Mouse (Mus musculus) lung, adult 2 months (tissue): ENCODE results near the gene Ccdc13. TPM values are rescaled to one million over a fixed set of nuclear protein-coding genes. Genes with fewer than 3 reads are reported as not detected.

Experiments used
- DNase-seq: peaks from one replicate; pipeline ENCODE4 v3.0.0; 2022
- H3K4me1 ChIP-seq: fragments of 200-500 bp; 2 replicates; pipeline ENCODE4 v1.6.1; 2011; ENCODE audit warnings: low read length; ENCODE audit not compliant: control insufficient read depth, insufficient read depth
- H3K4me3 ChIP-seq: fragments of 200-500 bp; replicated peaks from 2 replicates; pipeline ENCODE3; 2011; ENCODE audit warnings: low read depth, mild to moderate bottlenecking, control low read depth, low read length; ENCODE audit errors: extremely low read depth
- CTCF ChIP-seq: fragments of 200-500 bp; IDR thresholded peaks from 2 replicates; pipeline ENCODE4 v1.5.1; 2011; ENCODE audit warnings: mild to moderate bottlenecking, low read length, control low read depth; ENCODE audit not compliant: insufficient read depth
- POLR2A ChIP-seq: fragments of 200-500 bp; IDR thresholded peaks from 2 replicates; pipeline ENCODE4 v1.6.1; 2011; ENCODE audit warnings: low read depth, mild to moderate bottlenecking, control low read depth, low read length, borderline replicate concordance; ENCODE audit errors: extremely low read depth
- WGBS: fragments of 180-500 bp; shearing (Covaris S2); methylation state at CpG from one replicate; pipeline ENCODE4 v1.1.7; 2018; 5-methylcytosine and 5-hydroxymethylcytosine counted together
- polyA plus RNA-seq: library from polyadenylated mRNA; depleted of rRNA; stranded (reverse); fragments of >200 nt; gene quantifications from 2 replicates; pipeline ENCODE4 v1.2.3, GENCODE M21; 2012

Ccdc13 gene
- polyA plus RNA-seq, 1 experiment: 5.1 TPM

GRCm38 (mm10) chr9:121765166-121765855, 74.0 kb downstream of the Ccdc13 start:
- H3K4me3 ChIP-seq: no peak overlapping the region
- WGBS: 69% methylated on average over 16 of the region's 16 CpGs
- peak; percentile 22 for DNase-seq
- TF ChIP-seq POLR2A (no peak), CTCF (no peak)
- peaks cover 3% of the 10 kb centered on the region; the same call in 1 of the 2 replicates for H3K4me1 ChIP-seq

GRCm38 (mm10) chr9:121763716-121764115, 75.5 kb downstream of the Ccdc13 start:
- no peak for DNase-seq
- no peak overlapping the region for H3K4me3 ChIP-seq
- 72% methylated on average over 19 of the region's 19 CpGs for WGBS
- no peak for TF ChIP-seq POLR2A
- TF ChIP-seq CTCF: no peak
- H3K4me1 ChIP-seq: peaks cover 6% of the 10 kb centered on the region

- H3K4me1 ChIP-seq: peaks cover 6% of the 10 kb centered on the region
- H3K4me3 ChIP-seq: no peak overlapping the region
- no peak for DNase-seq
- 90% methylated on average over 25 of the region's 25 CpGs for WGBS
- no peak for TF ChIP-seq CTCF
- no peak for TF ChIP-seq POLR2A
Measured at GRCm38 (mm10) chr9:121762761-121763160, 76.5 kb downstream of the Ccdc13 start.

- WGBS: 92% methylated on average over 10 of the region's 10 CpGs
- TF ChIP-seq CTCF: no peak
- TF ChIP-seq POLR2A: no peak
- H3K4me3 ChIP-seq: no peak overlapping the region
- peaks cover 6% of the 10 kb centered on the region for H3K4me1 ChIP-seq
- DNase-seq: no peak
Measured at GRCm38 (mm10) chr9:121762248-121762647, 77.0 kb downstream of the Ccdc13 start.

GRCm38 (mm10) chr9:121761787-121762186, 77.5 kb downstream of the Ccdc13 start:
- TF ChIP-seq CTCF (no peak), POLR2A (no peak)
- no peak overlapping the region for H3K4me3 ChIP-seq
- H3K4me1 ChIP-seq: peaks cover 6% of the 10 kb centered on the region
- 84% methylated on average over 8 of the region's 8 CpGs for WGBS
- no peak for DNase-seq

GRCm38 (mm10) chr9:121761091-121761665, 78.1 kb downstream of the Ccdc13 start:
- TF ChIP-seq CTCF: no peak
- Histone ChIP-seq H3K4me3 (no peak overlapping the region), H3K4me1 (peaks cover 6% of the 10 kb centered on the region)
- no peak for DNase-seq
- whole genome bisulfite sequencing: 67% methylated on average over 10 of the region's 10 CpGs

GRCm38 (mm10) chr9:121760271-121761090, 78.8 kb downstream of the Ccdc13 start:
- no peak for TF ChIP-seq POLR2A
- TF ChIP-seq CTCF: no peak
- peak overlapping the region; percentile 73 for H3K4me3 ChIP-seq
- DNase-seq: peak; percentile 51
- WGBS: 3% methylated on average over 42 of the region's 43 CpGs
- peaks cover 6% of the 10 kb centered on the region for H3K4me1 ChIP-seq

- DNase-seq: peak; percentile 46
- peaks cover 6% of the 10 kb centered on the region for H3K4me1 ChIP-seq
- peak within 1 kb of the TSS; percentile 77 for H3K4me3 ChIP-seq
Measured at GRCm38 (mm10) chr9:121759091-121760081, 79.9 kb downstream of the Ccdc13 start, which contains the start of gene Zfp651. Gene Zfp651 (plus strand): TSS chr9:121759330.

More at GRCm38 (mm10) chr9:121759091-121760081, 79.9 kb downstream of the Ccdc13 start, which contains the start of gene Zfp651:
- 2% methylated on average over 89 of the region's 97 CpGs for WGBS
- TF ChIP-seq CTCF (no peak), POLR2A (no peak)
